Mouse (Mus musculus): Measurements from ENCODE around the gene Taar7b.

- TF ChIP-seq EP300 (IDR thresholded peaks at IDR 0.05; ENCODE audit: insufficient read depth, low read depth, low read length) (no peak), POLR2A (IDR thresholded peaks at IDR 0.05; ENCODE audit: insufficient read depth, low read length) (no peak)
Observed at GRCm38 (mm10) chr10:23959071-23959470, 40.7 kb upstream of the Taar7b start.
